Comparison of ENCODE assay signal across 8 mouse cellular contexts in the genomic region with DNA sequence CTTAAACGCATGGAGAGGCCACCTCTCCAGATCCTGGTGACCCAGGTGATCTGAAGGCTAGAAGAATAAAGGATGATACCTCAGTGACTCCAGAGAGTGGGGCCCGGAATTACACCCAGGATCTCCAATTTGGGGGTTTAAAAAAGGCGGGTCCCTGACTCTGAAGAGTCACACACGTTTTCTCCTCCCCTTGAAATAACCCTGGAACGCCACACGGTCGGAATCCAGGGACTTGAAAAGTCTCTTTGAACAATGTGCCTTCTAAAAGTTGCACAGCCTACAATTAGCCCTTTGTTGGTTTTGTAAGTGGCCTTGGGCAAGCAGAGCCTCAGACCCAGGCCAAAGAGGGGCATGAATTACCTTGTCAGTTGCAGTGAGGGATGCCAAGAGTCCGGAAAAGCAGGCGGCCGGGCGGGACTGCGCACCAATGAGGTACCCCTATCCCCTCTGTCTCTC. TPM values are rescaled to one million over a fixed set of nuclear protein-coding genes. Genes with fewer than 3 reads are reported as not detected.
DNase-seq lines count a peak whose midpoint lies in the region; ATAC-seq and TF ChIP-seq lines count a peak whose summit lies in the region.

No protein-coding gene starts in this region.

- TF ChIP-seq CTCF in cerebellum, adult 2 months (IDR thresholded peaks at IDR 0.05; ENCODE audit: borderline replicate concordance, insufficient read depth, low read depth, low read length) = no peak
- TF ChIP-seq CTCF in spleen, adult 2 months (IDR thresholded peaks at IDR 0.05; ENCODE audit: extremely low read depth, insufficient read depth, insufficient read length, insufficient replicate concordance) = no peak

- no peak for DNase-seq in cerebellum, adult 2 months
- no peak for DNase-seq in cerebellum, postnatal 25 days
- DNase-seq in spleen, adult 2 months (ENCODE audit: low read depth in 1 of 2, low spot score in 2 of 2) = no peak
- no peak for DNase-seq in spleen, adult 12 weeks (ENCODE audit: low spot score)
- DNase-seq in limb, embryonic 14.5 days (ENCODE audit: low spot score) = peak; percentile 30
- DNase-seq in testis, postnatal 14 days (ENCODE audit: low spot score) = peak; percentile 61
- DNase-seq in adrenal gland, adult (ENCODE audit: inconsistent age in 2 of 2, low spot score in 1 of 2) = no peak
- no peak for DNase-seq in adrenal gland, postnatal 4 days (ENCODE audit: low spot score in 2 of 2)

- H3K27me3 ChIP-seq in cerebellum, adult 2 months (ENCODE audit: control insufficient read depth, insufficient read depth, low read length) = no peaks in the 10 kb centered on the region
- H3K27me3 ChIP-seq in spleen, adult 2 months (ENCODE audit: control insufficient read depth, insufficient read depth, low read length) = peaks cover 6% of the 10 kb centered on the region
- H3K27me3 ChIP-seq in limb, embryonic 14.5 days (ENCODE audit: control insufficient read depth, insufficient read depth, low read length) = no peaks in the 10 kb centered on the region

- under 1% methylated on average over 12 of the region's 12 CpGs for WGBS in cerebellum, adult 2 months
- under 1% methylated on average over 12 of the region's 12 CpGs for WGBS in spleen, adult 2 months
- under 1% methylated on average over 12 of the region's 12 CpGs for WGBS in limb, embryonic 14.5 days

- ATAC-seq in limb, embryonic 14.5 days (ENCODE audit: low FRiP score, low read depth) = no peak

- peak overlapping the region; percentile 90 for H3K4me3 ChIP-seq in cerebellum, adult 2 months (replicated peaks; ENCODE audit: insufficient read depth, low read depth, low read length)
- peak overlapping the region; percentile 78 for H3K4me3 ChIP-seq in spleen, adult 2 months (ENCODE audit: extremely low read depth, insufficient read depth, insufficient read length)
- H3K4me3 ChIP-seq in limb, embryonic 14.5 days (replicated peaks; ENCODE audit: low read length) = peak overlapping the region; percentile 74

- H3K4me2 ChIP-seq in limb, embryonic 14.5 days (replicated peaks; ENCODE audit: low read depth, low read length, severe bottlenecking) = peak overlapping the region; percentile 83

- no peaks in the 10 kb centered on the region for H3K36me3 ChIP-seq in spleen, adult 2 months (ENCODE audit: control insufficient read depth, insufficient read depth, low read length)
- no peaks in the 10 kb centered on the region for H3K36me3 ChIP-seq in limb, embryonic 14.5 days (ENCODE audit: control insufficient read depth, insufficient read depth, low read length)

- H3K9me3 ChIP-seq in limb, embryonic 14.5 days (ENCODE audit: control insufficient read depth, low read length) = no peaks in the 10 kb centered on the region

- H3K27ac ChIP-seq in cerebellum, adult 2 months (ENCODE audit: insufficient read depth, low read length) = no peak overlapping the region
- H3K27ac ChIP-seq in spleen, adult 2 months (ENCODE audit: insufficient read depth, low read length) = peak overlapping the region; percentile 5; the same call in 1 of the 2 replicates
- H3K27ac ChIP-seq in limb, embryonic 14.5 days (replicated peaks; ENCODE audit: low read depth, low read length) = 0 out of 2 replicates have a peak overlapping the region, but pooled peaks have one; percentile 90

- peak overlapping the region; percentile 88 for H3K9ac ChIP-seq in limb, embryonic 14.5 days (ENCODE audit: low read depth, low read length, severe bottlenecking)

- TF ChIP-seq POLR2A in cerebellum, adult 2 months (IDR thresholded peaks at IDR 0.05; ENCODE audit: borderline replicate concordance, insufficient read depth, low read length) = no peak
- TF ChIP-seq POLR2A in spleen, adult 2 months (IDR thresholded peaks at IDR 0.05; ENCODE audit: low read depth, low read length) = no peak
- no peak for TF ChIP-seq POLR2A in limb, embryonic 14.5 days (IDR thresholded peaks at IDR 0.05; ENCODE audit: borderline replicate concordance, extremely low read depth, insufficient read depth, insufficient read length)

- no peaks in the 10 kb centered on the region for H3K4me1 ChIP-seq in cerebellum, adult 2 months (ENCODE audit: control insufficient read depth, insufficient read depth, low read length)
- H3K4me1 ChIP-seq in spleen, adult 2 months (ENCODE audit: control insufficient read depth, insufficient read depth, insufficient read length) = peaks cover 10% of the 10 kb centered on the region
- peaks cover 4% of the 10 kb centered on the region; the same call in 1 of the 2 replicates for H3K4me1 ChIP-seq in limb, embryonic 14.5 days (ENCODE audit: control insufficient read depth, insufficient read depth, low read length)

RNA-seq across cellular contexts. Expression of gene Utrn, which starts 1.4 kb away (rescaled TPM):
- polyA plus RNA-seq in cerebellum, adult 2 months (2012; rRNA removed) = 32.5 and 33.5 TPM in 2 replicates
- polyA plus RNA-seq in spleen, adult 2 months (2012; rRNA removed) = 13.2 and 14.9 TPM in 2 replicates
- 34.1 and 36.9 TPM in 2 replicates for polyA plus RNA-seq in limb, embryonic 14.5 days (2012; rRNA removed)
- polyA plus RNA-seq in limb, embryonic 14.5 days (2014; fragmentation: Nextera tagmentation; extraction: Ambion mirVana) = 76.0 and 82.2 TPM in 2 replicates
- total RNA-seq in adrenal gland, postnatal 4 days (2021) = 100 to 1,000 TPM in 1 of 2 experiments, 10 to 100 TPM in 1; 91.1 to 101 TPM

Comparison
In these comparisons a context has a peak if more than half of its experiments do, and no peak if none do; other contexts are left out.
1. DNase-seq: peak in limb, embryonic 14.5 days (single experiment) and testis, postnatal 14 days (single experiment); none in cerebellum, adult 2 months (0 of 2), cerebellum, postnatal 25 days (0 of 2), spleen, adult 2 months (0 of 2), spleen, adult 12 weeks (single experiment), adrenal gland, adult (0 of 2) and adrenal gland, postnatal 4 days (0 of 2).
2. Peak in every context shown above with its lines, with median percentiles within 50 percentile points of each other: H3K4me3 ChIP-seq.